ENCODE assay signal across 8 mouse cellular contexts in the genomic region with DNA sequence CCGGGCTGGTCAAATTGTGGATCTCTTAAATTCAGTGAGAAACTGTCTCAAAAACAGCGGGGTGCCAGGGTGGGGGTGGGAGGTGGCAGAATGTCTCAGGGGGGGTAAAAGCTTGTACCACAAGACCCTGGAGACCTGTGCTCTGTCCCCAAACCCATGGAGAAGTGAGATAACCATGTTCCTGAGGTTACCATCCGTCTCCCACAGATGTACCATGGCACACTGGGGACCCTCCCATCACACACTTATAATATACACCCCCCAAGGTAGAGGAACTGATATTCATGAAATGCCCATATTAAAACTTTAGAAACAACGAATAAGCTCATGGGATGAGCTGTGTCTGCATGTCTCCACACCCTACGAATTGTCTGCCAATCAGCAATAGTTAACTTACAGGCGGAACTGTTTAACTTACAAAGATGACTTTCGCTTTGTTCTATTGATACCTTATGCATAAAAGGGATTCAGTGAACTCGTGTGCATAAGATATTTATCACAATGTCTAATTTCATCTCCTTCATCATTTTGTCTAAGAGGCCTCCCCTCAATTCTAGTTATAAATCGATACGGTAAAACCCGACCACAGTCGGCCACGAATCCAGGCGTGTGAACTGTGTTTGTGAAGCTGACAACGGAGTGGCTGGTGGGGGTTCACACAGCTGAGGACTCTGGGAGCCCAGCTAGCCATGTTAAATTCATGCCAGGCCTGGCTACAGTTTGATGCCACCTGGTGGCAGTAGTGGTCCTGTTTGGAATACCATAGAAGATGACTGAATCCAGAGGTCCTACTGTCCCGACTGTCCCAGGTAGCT. TPM values are rescaled to one million over a fixed set of nuclear protein-coding genes. Genes with fewer than 3 reads are reported as not detected.
DNase-seq lines count a peak whose midpoint lies in the region; ATAC-seq lines count a peak whose summit lies in the region.

No protein-coding gene starts in this region.

- ATAC-seq in inflammation-experienced regulatory T-cells, adult 6 months = peak; percentile 84

- peaks cover 10% of the 10 kb centered on the region for H3K27me3 ChIP-seq in megakaryocyte, embryonic 14.5 days (replicated peaks)

- peaks cover 9% of the 10 kb centered on the region for H3K9me3 ChIP-seq in megakaryocyte, embryonic 14.5 days

- H3K36me3 ChIP-seq in megakaryocyte, embryonic 14.5 days (replicated peaks; ENCODE audit: low read length) = no peaks in the 10 kb centered on the region

- peak; percentile 65 for DNase-seq in adipocyte (ENCODE audit: low spot score)
- DNase-seq in embryo, embryonic 10 days (ENCODE audit: low spot score) = peak; percentile 87
- peak; percentile 64 for DNase-seq in gastrocnemius, postnatal 10 days
- DNase-seq in left cerebral cortex, adult 9 months (ENCODE audit: low spot score in 2 of 2) = peak; percentile 13 to 83
- peak; percentile 77 for DNase-seq in right cerebral cortex, postnatal 14 days
- peak; percentile 51 to 66 for DNase-seq in urinary bladder, postnatal 4 days (ENCODE audit: low spot score in 2 of 2)

- H3K4me3 ChIP-seq in megakaryocyte, embryonic 14.5 days (replicated peaks) = peak overlapping the region; percentile 84

- peaks cover 10% of the 10 kb centered on the region; the same call in 1 of the 2 replicates for H3K4me1 ChIP-seq in megakaryocyte, embryonic 14.5 days

RNA-seq across cellular contexts. Expression of gene Bend3, which starts 26.6 kb away (rescaled TPM):
- 1 to 10 TPM; 4.6 to 6.5 TPM for total RNA-seq in gastrocnemius, postnatal 10 days (2021)
- polyA plus RNA-seq in inflammation-experienced regulatory T-cells, adult 6 months (2017; shearing (Covaris generic)) = 1 to 10 TPM in 1 of 3 experiments, under 1 TPM in 2; 0.85 to 1.2 (median 0.87) TPM
- 0.60 and 2.5 TPM in 2 replicates for polyA plus RNA-seq in megakaryocyte, embryonic 14.5 days (2012; ENCODE audit: insufficient read depth, low replicate concordance)

Comparison
In these comparisons a context has a peak if more than half of its experiments do, and no peak if none do; other contexts are left out.
1. Peak in every context shown above with its lines: DNase-seq, ATAC-seq and H3K4me3 ChIP-seq.